Mouse (Mus musculus) 3134 (cell line): ENCODE data around the gene Tspan9.

Source experiments
- DNase-seq: peaks from one replicate; pipeline ENCODE4 v3.0.0-alpha.2; 2011; ENCODE audit warnings: low spot score; ENCODE audit not compliant: insufficient read length; ENCODE audit errors: extremely low read depth

The Tspan9 gene

DNA sequence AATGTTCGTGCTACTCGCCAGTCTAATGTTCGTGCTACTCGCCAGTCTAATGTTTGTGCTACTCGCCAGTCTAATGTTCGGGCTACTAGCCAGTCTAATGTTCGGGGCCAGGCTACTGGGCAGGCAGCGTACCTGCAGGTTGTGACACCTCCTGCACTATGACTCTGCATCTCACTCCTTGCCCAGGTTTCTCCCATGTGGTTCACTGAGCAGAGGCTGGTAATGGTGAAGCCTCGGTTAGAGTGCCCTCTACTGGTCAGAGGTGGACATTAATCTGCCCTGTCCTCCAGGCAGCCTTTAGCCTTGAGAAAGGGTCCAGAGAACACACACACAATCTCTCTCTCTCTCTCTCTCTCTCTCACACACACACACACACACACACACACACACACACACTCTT is 197.7 kb downstream of the Tspan9 start:
- no peak for DNase-seq

DNA sequence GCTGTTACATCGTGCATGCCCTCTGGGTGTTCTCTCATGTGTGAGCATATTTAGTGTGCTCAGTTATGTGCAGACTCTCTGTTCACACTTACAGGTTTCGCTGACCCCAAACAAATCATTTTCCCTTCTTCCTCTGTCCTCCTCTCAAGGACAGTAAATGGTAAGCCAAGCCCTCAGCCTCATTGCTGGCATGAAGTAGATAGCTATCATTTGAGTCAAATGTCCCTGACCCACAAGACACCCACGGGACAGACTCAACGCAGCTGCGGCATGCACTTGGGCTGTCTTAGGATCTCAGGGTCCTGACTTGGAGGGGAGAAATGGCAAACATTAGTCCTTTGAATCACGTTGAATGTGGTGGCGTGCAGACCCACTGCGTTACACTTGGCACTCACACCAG is 201.0 kb downstream of the Tspan9 start:
- DNase-seq: no peak

DNA sequence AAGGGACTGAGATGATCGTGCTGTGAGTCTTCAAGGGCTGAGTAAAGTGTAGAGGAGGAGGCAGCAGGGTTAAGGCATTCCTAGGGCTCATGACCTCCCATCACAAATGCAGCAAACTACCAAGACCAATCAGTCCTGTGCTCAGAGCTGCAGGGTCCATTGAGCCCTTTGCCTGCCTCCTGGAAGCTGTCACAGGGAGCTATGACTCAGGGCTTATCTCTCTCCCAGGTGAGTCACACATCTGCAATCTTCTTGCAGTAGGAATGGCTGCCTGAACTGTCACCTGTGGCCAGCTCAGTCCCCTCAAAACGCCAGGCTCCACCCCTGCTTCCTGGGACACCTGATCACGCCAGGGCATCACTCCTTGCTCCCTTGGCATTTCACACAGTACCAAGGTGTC is 208.3 kb downstream of the Tspan9 start:
- DNase-seq: no peak

DNA sequence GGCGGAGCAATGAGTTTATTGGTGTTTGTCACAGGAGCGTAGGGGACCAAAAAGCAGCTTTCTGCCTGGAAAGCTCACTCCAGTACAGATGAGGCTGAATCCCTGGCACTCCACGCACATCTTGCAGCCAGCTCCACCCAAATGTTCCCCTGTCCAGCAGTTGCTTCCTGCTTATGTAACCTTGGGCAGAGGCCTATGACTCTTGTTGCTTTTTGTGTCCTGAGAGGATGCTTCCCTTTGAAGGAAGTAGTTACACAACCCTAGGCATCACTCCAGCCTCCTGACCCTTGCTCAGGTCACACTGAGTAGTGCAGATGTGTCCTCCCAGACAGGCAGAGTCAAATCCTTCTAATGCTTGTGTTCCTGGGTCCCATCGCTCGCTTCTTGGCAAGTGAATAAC is 209.6 kb downstream of the Tspan9 start:
- DNase-seq: no peak

DNA sequence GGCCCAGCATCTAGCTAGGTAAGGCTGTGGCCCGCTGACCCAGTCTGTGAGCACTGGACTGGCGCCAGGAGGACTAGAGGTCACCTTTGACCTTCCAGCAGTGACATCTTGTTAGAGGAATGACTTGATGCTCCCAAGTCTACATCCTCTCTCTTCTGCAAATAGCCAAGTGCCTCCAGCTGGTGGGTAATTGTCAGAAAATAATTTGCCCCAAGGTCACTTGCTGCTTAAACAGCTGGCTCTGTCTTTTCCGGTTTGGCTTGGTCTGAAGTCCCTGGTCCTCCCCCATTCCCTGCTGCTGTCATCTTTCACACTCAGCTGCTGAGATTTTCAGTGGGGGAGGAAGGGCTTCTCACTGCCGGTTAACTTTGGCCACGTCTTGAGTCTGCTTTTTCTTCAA is 210.7 kb downstream of the Tspan9 start:
- no peak for DNase-seq

DNA sequence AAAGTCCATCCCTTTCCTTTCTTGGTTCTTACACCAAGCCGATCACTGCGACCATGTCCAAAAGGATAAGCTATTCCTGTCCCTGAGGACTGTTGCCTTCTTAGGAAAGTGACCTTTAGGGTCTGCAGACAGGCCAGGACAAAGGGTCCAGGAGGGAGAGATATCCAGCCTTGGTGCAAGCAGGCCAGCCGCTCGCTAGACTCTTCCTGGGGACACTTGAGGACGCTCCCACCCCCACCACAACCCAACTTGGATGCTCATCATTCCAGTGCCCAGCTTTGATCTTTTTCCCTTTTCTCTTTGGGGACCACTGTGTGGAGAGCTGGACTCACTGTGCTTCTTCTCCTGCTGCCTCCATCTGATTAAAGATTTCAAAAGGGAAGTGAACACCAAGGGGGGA is 214.7 kb downstream of the Tspan9 start:
- no peak for DNase-seq

DNA sequence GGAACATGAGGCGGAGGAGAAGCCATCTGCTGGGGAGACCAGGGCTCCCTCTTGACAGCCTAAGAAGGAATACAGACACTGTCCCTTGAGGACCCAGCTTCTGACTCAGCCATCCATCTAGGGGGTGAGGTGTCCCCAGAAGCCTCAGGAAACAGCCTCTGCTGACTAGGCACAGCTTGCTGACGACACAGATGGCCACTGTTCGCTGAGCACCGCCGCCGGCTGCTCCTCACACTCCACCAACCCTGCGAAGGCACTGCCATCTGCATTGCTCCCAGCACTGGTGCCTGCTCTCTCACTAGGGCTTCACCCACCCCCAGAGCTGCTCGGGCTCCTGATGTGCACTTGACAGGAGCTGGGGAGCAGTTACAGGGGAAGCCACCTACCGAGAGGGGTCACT is 217.5 kb downstream of the Tspan9 start:
- DNase-seq: no peak

DNA sequence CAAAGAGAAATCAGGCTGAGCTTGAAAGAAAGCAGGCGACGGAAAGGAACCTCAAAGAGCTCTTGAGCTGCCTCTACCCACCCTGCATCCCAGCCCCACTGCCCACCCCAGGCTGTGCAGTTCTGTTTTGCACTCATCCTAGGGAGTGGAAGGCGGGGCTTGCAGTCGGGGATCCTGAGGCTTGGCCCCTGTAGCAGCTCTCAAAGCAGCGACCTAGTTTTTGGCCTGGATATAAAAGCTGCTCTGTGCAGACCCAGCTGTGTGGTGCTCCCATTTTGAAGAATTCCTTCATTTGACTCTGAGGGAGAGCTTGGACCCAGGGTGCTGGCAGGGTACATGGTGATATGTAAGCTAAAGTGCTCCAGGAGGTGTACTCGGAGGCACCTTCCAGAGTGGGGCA is 218.6 kb downstream of the Tspan9 start:
- DNase-seq: no peak

DNA sequence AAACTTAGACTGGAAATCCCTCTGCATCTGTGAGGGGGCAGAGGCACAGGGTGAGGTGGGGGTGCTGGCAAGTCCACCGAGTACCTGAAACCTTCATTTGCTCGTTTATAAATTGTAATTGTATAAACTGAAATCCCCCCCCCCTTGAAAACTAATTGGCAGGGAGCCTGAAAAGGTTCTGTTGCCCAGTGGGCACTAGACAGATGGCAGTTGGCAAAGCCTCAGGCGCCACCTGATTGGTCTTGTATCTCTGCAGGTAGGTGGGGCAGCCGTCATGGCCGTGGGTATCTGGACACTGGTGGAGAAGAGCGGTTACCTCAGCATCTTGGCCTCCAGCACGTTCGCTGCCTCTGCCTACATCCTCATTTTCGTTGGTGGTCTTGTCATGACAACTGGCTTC is 220.1 kb downstream of the Tspan9 start:
- DNase-seq: no peak

DNA sequence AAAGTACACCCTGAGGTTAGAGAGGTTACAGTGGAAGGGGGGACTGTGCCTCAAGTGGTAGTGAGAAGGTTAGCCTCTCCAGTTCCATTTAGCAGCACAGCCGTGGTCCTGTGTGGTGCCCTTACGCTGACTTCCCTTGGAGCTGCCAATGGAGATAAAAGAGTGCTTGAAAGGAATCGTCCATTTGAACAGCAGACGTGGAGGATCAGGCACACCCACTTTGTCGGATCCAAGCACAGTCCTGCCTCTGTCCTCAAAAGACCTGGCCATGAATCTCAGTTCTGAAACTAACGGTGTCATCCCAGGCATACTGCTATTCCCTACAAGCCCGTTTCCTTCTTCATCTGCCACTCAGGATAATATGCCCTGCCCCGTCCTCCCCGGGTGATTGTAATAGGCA is 221.4 kb downstream of the Tspan9 start:
- DNase-seq: no peak

DNA sequence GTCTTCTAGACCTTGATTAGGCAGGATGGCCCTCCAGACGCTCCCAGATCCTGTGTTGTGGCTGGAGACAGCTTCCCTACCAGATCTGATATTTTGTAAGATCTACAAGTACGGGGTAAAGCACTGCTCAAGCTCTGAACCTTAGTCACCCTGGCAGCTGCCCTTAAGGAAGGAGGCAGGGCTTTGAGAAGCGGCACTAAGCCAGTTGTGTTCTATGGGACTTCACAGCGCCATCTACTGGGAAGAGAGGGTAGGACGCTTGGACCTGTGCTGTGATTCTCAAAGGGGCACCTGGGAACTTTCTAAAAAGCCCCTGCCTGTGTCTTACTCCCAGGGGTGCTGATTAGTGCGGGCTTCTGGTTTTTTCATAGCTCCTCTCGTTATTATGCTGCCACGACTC is 222.7 kb downstream of the Tspan9 start:
- DNase-seq: peak; percentile 60

DNA sequence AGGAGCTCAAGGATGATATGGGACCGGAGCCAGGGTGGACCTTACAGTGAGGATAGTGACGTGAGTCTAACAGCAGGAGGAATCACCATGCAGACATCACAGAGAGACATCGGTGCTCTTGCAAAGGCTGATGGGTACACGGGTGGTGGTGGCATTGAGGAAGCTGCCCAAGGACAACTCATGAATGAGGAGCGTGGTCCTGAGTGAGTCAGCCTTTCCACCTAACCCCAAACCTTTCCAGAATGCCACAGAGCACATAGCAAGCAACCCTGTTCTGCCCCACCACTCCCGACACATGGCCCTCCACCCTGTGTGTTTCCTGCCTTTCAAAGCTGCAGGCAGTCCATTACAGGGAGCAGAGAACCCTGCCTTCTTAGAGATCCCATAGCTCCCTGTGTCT is 223.9 kb downstream of the Tspan9 start:
- DNase-seq: peak; percentile 56

DNA sequence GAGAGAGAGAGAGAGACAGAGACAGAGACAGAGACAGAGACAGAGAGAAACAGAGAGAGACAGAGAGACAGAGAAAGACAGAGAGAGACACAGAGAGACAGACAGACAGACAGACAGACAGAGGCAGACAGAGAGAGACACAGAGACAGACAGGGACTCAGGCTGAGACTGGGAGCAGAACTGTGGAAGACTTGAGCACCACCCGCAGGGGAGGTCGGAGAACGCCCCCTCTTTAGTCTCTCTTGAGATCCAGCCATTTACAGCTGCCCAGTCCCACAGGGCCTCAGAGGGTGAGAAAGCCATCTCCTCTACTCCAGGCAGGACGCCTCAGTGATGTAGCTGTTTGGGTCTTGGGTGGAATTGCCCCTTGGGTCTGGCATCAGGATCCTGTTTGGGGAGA is 225.7 kb downstream of the Tspan9 start:
- no peak for DNase-seq

DNA sequence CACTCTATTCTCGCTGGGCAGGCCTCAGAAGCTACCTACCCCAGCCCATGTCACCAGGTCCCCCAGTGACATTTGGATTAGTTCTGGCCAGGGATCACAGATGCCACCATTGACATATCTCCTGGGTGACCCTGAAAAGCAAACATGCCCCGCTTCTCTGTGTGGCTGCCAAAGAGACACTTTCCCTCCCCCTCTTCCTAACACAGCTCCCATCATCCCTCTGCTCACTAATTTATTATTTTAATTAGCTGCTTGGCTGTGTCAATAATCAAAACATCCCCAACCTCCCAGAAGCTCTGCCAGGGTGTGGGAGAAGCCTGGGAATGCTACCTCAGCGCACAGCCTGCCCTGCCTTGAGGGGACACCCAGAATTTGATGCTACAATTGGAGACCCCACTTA is 226.4 kb downstream of the Tspan9 start:
- no peak for DNase-seq

DNA sequence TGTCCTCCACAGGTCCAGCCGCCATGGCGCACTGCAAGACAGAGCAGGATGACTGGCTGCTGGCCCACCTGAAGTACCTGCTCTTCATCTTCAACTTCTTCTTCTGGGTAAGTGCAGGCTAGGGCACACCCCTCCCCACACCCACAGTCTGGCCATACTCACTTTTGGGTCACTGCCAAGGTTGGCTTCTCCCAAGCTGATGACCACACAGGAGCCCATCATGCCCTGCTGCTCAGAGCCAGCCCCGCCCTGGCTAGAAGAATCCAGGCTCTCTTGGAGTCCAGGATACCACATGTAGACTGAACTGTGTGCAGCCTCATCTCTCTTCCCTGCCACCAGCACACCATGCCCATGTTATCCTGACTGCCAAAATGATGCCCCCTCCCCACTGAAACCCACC is 230.5 kb downstream of the Tspan9 start:
- peak; percentile 29 for DNase-seq

DNA sequence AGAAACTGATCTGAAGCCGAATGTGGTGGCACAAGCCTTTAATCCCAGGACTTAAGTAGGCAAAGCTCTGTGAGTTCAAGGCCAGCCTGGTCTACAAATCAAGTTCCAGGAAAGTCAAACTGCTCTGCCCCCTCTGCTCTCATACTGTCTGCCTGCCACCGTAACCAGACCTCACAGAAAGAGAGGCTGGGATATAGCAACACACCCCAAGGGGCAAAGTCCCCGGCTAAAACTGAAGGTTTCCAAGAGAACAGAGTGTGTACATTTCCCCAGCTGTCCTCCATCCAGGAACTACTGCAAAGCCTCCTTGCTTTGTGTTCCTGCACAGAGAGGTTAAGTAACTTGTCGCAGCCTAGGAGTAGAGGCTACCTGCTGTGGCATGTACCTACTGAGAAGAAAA is 231.7 kb downstream of the Tspan9 start:
- no peak for DNase-seq
